Mouse (Mus musculus): ENCODE measurements around the gene Mcpt1. TPM values are rescaled to one million over a fixed set of nuclear protein-coding genes. Genes with fewer than 3 reads are reported as not detected.

Mcpt1 gene
- total RNA-seq (2023): not detected

DNA sequence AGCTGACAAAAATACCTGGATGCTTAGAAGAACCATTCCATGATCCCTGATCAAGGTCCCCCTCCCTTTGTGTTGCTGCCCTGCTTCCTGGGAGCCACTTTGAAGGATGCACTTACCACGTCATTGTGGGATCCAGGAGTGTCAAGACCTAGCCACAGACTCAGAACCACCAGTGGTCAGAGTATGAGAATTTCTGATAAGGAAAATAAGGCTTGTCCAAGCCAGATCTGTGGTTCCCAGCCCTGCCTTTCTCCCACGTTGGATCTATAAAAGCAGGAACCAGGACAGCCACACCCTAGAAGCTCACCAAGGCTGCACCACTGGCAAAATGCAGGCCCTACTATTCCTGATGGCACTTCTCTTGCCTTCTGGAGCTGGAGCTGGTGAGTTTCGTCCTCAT, at the start of gene Mcpt1:
Gene Mcpt1 (plus strand): TSS at position 301 of the 400 bp plus-strand sequence.

DNA sequence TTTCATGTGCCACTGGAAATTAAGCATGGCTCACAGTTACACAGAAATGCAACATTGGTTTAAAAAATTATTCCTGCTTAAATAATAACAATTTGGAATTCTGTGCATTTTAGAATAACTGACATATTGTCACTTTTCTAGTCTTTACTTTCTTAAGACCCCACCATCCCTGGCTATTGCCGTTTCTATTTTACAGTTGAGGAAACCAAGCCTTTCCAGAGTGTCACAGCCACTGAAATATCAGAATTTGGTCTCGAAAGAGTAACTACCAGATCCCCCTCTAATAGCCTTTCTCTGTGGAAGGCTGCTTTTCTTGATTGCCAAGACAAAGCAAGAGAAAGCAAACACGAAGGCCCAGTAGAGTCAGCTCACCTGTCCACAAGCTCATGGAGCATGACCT, 12.6 kb downstream of the Mcpt1 start, which contains the start of gene Mcpt9:
Gene Mcpt9 (minus strand): TSS at position 101 of the 400 bp plus-strand sequence.

DNA sequence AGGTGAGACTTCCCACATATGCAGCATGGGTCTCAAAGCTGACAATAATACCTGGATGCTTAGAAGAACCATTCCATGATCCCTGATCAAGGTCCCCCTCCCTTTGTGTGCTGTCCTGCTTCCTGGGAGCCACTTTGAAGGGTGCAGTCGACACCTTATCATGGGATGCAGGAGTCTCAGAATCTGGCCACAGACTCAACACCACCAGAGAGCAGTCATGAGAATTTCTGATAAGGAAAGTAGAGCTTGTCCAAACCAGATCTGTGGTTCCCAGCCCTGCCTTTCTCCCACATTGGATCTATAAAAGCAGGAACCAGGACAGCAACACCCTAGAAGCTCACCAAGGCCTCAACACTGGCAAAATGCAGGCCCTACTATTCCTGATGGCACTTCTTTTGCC, 24.0 kb downstream of the Mcpt1 start, which contains the start of gene Mcpt2:
Gene Mcpt2 (plus strand): TSS at position 250 of the 400 bp plus-strand sequence.

DNA sequence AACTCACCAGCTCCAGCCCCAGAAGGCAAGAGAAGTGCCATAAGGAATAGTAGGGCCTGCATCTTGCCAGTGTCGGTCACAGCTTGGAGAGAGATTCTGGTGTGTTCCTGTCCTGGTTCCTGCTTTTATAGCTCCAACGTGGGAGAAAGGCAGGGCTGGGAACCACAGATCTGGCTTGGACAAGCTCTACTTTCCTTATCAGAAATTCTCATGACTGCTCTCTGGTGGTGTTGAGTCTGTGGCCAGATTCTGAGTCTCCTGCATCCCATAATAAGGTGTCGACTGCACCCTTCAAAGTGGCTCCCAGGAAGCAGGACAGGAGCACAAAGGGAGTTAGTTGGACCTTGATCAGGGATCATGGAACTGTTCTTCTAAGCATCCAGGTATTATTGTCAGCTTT, 44.4 kb downstream of the Mcpt1 start, which contains the start of gene Mcpt4:
Gene Mcpt4 (minus strand): TSS at position 101 of the 400 bp plus-strand sequence.

Other genes with a start within 250 kb of the Mcpt1 start
- under 1 TPM; 0.29 to 0.77 TPM for gene Adcy4, start 233.9 kb upstream of the Mcpt1 start, total RNA-seq (2023)
- 10 to 100 TPM; 32.4 to 37.6 TPM for gene Ripk3, start 229.1 kb upstream of the Mcpt1 start, total RNA-seq (2023)
- gene Nfatc4, start 194.8 kb upstream of the Mcpt1 start, total RNA-seq (2023): not detected
- gene Nynrin, start 164.0 kb upstream of the Mcpt1 start, total RNA-seq (2023): 1 to 10 TPM; 2.9 to 4.2 TPM
- 1 to 10 TPM in 1 of 2 experiments, under 1 TPM in 1; 0.53 to 1.3 TPM for gene Cbln3, start 133.6 kb upstream of the Mcpt1 start, total RNA-seq (2023)
- 10 to 100 TPM; 62.4 to 74.0 TPM for gene Khnyn, start 133.0 kb upstream of the Mcpt1 start, total RNA-seq (2023)
- gene Sdr39u1, start 117.7 kb upstream of the Mcpt1 start, total RNA-seq (2023): 1 to 10 TPM; 1.9 to 2.5 TPM
- not detected for gene Cma1, start 73.3 kb upstream of the Mcpt1 start, total RNA-seq (2023)
- gene Cma2, start 67.0 kb upstream of the Mcpt1 start, total RNA-seq (2023): not detected
- not detected for gene Mcpt9, start 12.5 kb downstream of the Mcpt1 start, total RNA-seq (2023)
- not detected for gene Mcpt2, start 24.1 kb downstream of the Mcpt1 start, total RNA-seq (2023)
- not detected for gene Mcpt4, start 44.3 kb downstream of the Mcpt1 start, total RNA-seq (2023)
- gene Mcpt8, start 67.3 kb downstream of the Mcpt1 start, total RNA-seq (2023): 100 to 1,000 TPM; 119 to 162 TPM
- gene Ctsg, start 84.6 kb downstream of the Mcpt1 start, total RNA-seq (2023): 100 to 1,000 TPM; 187 to 200 TPM
- not detected for gene Gzme, start 102.7 kb downstream of the Mcpt1 start, total RNA-seq (2023)
- gene Gzmd, start 114.6 kb downstream of the Mcpt1 start, total RNA-seq (2023): not detected
- not detected for gene Gzmg, start 141.6 kb downstream of the Mcpt1 start, total RNA-seq (2023)
- not detected for gene Gzmn, start 156.6 kb downstream of the Mcpt1 start, total RNA-seq (2023)
- gene Gzmf, start 193.4 kb downstream of the Mcpt1 start, total RNA-seq (2023): not detected
- not detected for gene Gzmc, start 216.7 kb downstream of the Mcpt1 start, total RNA-seq (2023)
- not detected for gene Gzmb, start 244.3 kb downstream of the Mcpt1 start, total RNA-seq (2023)